Mouse (Mus musculus) cortical plate, adult 2 months (tissue): ENCODE results near the gene Hmgn3.

Experiments used
- CTCF ChIP-seq: fragments of 200-500 bp; IDR thresholded peaks from 2 replicates; pipeline ENCODE4 v1.5.1; 2011; ENCODE audit warnings: mild to moderate bottlenecking, control low read depth, low read length; ENCODE audit not compliant: insufficient read depth; ENCODE audit errors: extremely low read depth
- POLR2A ChIP-seq: fragments of 200-500 bp; IDR thresholded peaks from 2 replicates; pipeline ENCODE4 v1.6.1; 2011; ENCODE audit warnings: mild to moderate bottlenecking, low read length, control low read depth; ENCODE audit not compliant: insufficient read depth; ENCODE audit errors: extremely low read depth

- TF ChIP-seq CTCF (no peak), POLR2A (no peak)
These were observed 66.8 kb downstream of the Hmgn3 start for GRCm38 (mm10) chr9:83079724-83080123.
